Mouse (Mus musculus) ES-E14 (cell line): ENCODE measurements around the gene Tmem135.

Source experiments
- CHD2 ChIP-seq: IDR thresholded peaks from 2 replicates; pipeline ENCODE4 v1.6.1; 2014; ENCODE audit warnings: mild to moderate bottlenecking, low read depth, low read length, inconsistent platforms
- HCFC1 ChIP-seq: IDR thresholded peaks from 2 replicates; pipeline ENCODE4 v1.6.1; 2012; ENCODE audit warnings: low read length, inconsistent platforms, borderline replicate concordance; ENCODE audit not compliant: insufficient read depth
- MAFK ChIP-seq: IDR thresholded peaks from 2 replicates; pipeline ENCODE4 v1.6.1; 2014; ENCODE audit warnings: mild to moderate bottlenecking, low read depth, low read length, inconsistent platforms; ENCODE audit not compliant: insufficient read depth
- ZC3H11A ChIP-seq: IDR thresholded peaks from 2 replicates; pipeline ENCODE4 v1.6.1; 2012; ENCODE audit warnings: low read depth, mild to moderate bottlenecking, inconsistent platforms, low read length, borderline replicate concordance
- ZNF384 ChIP-seq: IDR thresholded peaks from 2 replicates; pipeline ENCODE4 v1.6.1; 2012; ENCODE audit warnings: low read depth, low read length, inconsistent platforms

DNA sequence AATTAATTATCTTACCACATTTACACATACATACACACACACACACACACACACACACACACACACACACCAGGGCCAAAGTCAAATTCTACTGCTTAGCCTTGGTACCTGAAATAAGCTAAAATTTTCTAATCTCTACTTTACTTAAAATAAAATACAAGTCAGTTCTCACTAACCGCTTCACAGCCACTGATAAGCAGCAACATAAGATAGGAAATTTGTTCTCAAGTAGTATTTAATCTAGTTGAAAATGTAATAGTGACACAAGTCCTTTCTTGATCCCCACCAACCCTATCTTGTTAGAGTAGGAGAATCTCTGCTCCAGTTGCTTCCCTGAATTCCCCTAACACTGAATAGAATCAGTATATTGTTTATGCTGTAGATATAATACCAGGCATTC, 67.6 kb downstream of the Tmem135 start:
- no peak for TF ChIP-seq CHD2
- TF ChIP-seq MAFK, result no peak
- TF ChIP-seq ZC3H11A, result no peak
- no peak for TF ChIP-seq HCFC1
- no peak for TF ChIP-seq ZNF384
